Mouse (Mus musculus): ENCODE data around the gene Cd9. TPM values are rescaled to one million over a fixed set of nuclear protein-coding genes. Genes with fewer than 3 reads are reported as not detected.

Gene Cd9
- polyA plus RNA-seq, 1 experiment from 2014 or later = 70.2 TPM

DNA sequence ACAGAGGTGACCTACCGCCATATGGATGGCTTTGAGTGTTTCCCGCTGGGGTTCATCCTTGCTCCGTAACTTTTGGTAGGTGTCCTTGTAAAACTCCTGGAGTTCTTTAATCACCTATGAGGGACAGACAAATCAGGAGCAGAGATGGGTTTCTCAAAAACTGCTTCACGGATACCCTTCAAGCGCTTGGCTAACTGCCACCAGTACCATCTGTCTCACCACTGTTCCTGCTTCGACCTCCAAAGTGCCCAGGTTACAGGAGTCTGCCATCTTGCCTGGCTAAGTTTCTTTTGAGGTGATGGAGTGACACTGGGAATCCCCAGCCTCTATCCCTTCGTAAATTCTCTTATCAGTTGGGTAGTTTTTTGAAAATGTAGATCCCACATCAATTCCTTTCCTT, 32.3 kb downstream of the Cd9 start:
- no peak overlapping the region for H3K4me3 ChIP-seq
- H3K9me3 ChIP-seq = no peaks in the 10 kb centered on the region
- no peak for DNase-seq (ENCODE audit: low spot score)
- no peak overlapping the region for H3K27ac ChIP-seq
- H3K27me3 ChIP-seq (ENCODE audit: insufficient read depth, poor library complexity, severe bottlenecking) = no peaks in the 10 kb centered on the region
- H3K4me1 ChIP-seq = peaks cover 3% of the 10 kb centered on the region
- peaks cover 25% of the 10 kb centered on the region; the same call in 1 of the 2 replicates for H3K36me3 ChIP-seq
- 94% methylated on average over 7 of the region's 7 CpGs for WGBS

DNA sequence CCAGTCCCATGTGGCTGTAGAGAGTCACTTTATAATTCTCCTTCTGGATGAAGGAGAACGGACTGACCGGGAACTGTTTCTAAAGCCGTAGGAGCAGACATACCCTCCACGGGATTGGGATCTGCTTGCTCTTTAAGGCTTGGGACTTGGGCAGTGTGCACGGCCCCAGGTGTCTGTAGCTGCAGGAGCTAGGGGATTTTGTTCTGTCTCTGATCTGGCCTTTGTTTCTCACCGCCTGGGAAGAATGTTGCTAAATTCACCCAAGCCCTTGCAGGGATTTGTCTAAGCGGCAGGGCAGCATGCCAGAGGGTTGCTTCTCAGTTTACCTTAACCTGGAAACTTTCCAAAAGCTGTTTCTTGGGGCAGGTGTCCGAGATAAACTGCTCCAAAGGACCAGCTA, 32.8 kb downstream of the Cd9 start:
- Histone ChIP-seq H3K36me3 (peaks cover 25% of the 10 kb centered on the region; the same call in 1 of the 2 replicates), H3K27ac (no peak overlapping the region), H3K4me1 (no peaks in the 10 kb centered on the region), H3K27me3 (ENCODE audit: insufficient read depth, poor library complexity, severe bottlenecking) (no peaks in the 10 kb centered on the region), H3K9me3 (no peaks in the 10 kb centered on the region), H3K4me3 (no peak overlapping the region)
- WGBS = 79% methylated on average over 8 of the region's 8 CpGs
- DNase-seq (ENCODE audit: low spot score) = no peak

DNA sequence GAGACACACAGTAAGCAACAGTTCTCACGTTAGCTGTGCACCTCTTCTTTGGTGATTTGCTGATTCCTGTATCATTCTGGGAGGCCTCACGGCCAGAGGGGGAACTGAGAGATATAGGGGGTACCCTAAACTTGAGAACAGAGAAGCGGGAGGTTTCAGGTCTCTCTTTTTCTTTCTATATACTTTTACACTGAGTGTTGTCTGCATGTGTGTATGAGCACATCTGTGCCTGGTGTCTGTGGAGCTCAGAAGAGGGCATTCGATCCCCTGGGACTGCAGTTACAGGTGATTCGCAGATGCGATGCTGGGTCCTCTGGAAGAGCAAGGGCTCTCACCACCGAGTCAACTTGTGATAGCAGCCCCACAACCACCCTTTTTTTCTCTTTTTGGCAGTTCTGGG, 33.3 kb downstream of the Cd9 start:
- no peak overlapping the region for H3K27ac ChIP-seq
- no peaks in the 10 kb centered on the region for H3K27me3 ChIP-seq (ENCODE audit: insufficient read depth, poor library complexity, severe bottlenecking)
- peaks cover 25% of the 10 kb centered on the region; the same call in 1 of the 2 replicates for H3K36me3 ChIP-seq
- no peaks in the 10 kb centered on the region for H3K4me1 ChIP-seq
- no peaks in the 10 kb centered on the region for H3K9me3 ChIP-seq
- no peak overlapping the region for H3K4me3 ChIP-seq
- WGBS = 87% methylated on average over 7 of the region's 7 CpGs
- no peak for DNase-seq (ENCODE audit: low spot score)

DNA sequence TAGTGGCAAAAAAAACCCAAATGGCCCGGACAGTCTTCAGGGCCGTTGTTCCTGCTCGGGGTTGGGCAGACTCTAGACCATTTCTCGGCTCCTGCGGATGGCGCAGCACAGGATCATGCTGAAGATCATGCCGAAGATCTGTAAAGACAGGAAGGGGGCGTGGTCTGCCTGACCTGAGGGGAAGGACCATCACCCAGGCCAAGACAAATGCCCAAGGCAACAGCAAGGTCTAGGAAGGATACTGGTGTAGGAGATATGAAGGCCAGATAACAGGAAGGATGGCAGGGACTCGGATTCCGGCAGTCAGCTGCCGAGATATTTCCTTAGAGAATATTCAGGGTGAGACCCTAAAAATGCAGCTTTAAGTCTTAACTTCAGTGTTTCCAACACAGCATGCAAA, 34.0 kb downstream of the Cd9 start:
- 79% methylated on average over 11 of the region's 11 CpGs for WGBS
- H3K27ac ChIP-seq = no peak overlapping the region
- no peak for DNase-seq (ENCODE audit: low spot score)
- no peaks in the 10 kb centered on the region for H3K9me3 ChIP-seq
- no peak overlapping the region for H3K4me3 ChIP-seq
- H3K27me3 ChIP-seq (ENCODE audit: insufficient read depth, poor library complexity, severe bottlenecking) = no peaks in the 10 kb centered on the region
- peaks cover 6% of the 10 kb centered on the region; the same call in 1 of the 2 replicates for H3K4me1 ChIP-seq
- peaks cover 25% of the 10 kb centered on the region; the same call in 1 of the 2 replicates for H3K36me3 ChIP-seq

DNA sequence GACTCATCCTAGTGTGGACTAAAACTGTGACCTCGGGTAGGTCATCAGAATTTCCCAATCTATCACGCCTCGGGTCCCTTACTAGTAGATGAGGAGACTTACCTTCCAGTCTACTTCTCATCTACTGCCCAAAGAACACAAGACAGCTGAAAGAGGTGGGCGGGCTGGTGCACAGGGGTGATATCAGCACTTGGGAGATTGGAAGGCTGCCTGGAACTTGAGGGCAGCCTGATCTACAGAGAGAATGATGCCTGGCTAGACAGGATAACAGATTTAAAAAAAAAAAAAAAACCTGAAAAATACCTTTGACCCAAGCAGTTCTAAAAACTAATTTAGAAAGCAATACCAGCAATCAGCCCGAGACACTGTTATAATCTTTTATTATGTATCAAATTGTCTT, 34.7 kb downstream of the Cd9 start:
- H3K27me3 ChIP-seq (ENCODE audit: insufficient read depth, poor library complexity, severe bottlenecking) = no peaks in the 10 kb centered on the region
- WGBS = 79% methylated on average over 5 of the region's 5 CpGs
- H3K36me3 ChIP-seq = peaks cover 25% of the 10 kb centered on the region; the same call in 1 of the 2 replicates
- DNase-seq (ENCODE audit: low spot score) = no peak
- H3K27ac ChIP-seq = no peak overlapping the region
- H3K9me3 ChIP-seq = no peaks in the 10 kb centered on the region
- no peak overlapping the region for H3K4me3 ChIP-seq
- peaks cover 6% of the 10 kb centered on the region; the same call in 1 of the 2 replicates for H3K4me1 ChIP-seq

DNA sequence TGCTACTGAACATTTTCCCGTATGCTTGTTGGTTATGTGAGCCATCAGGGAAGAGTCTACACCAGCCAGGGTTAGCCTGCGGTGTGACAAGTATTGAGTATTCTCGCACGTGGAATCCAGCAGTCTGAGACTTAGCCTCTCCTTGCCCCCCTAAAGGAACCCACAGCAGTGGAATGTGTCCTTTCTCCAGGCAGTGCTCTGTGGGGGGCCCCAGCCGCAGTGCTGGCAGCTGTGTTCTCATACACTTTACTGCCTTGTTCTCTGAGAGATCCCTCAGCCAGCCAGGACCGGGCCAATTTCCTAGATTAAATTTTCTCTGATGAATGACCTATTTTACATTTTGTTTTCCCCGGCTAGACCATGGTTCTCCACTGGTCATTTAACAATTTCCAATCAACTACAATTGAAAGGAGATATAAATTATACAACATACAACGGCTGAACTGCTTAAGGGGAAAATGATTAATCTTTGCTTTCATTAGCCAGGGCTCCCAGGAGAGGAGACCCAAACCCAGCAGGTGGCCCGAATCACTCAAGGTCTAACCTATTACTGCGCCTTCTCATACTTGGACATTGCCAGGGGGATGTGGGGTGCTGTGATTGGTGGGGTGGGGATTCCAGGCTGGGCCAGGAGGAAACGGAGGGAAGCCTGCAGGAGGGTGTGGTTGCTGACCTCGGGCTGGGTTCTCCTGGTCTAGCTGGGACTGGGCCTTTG, 38.6 kb downstream of the Cd9 start:
- Histone ChIP-seq H3K27me3 (ENCODE audit: insufficient read depth, poor library complexity, severe bottlenecking) (no peaks in the 10 kb centered on the region), H3K4me1 (peaks cover 6% of the 10 kb centered on the region; the same call in 1 of the 2 replicates), H3K27ac (no peak overlapping the region), H3K9me3 (no peaks in the 10 kb centered on the region), H3K36me3 (peaks cover 8% of the 10 kb centered on the region; the same call in 1 of the 2 replicates), H3K4me3 (no peak overlapping the region)
- 62% methylated on average over 12 of the region's 12 CpGs for WGBS
- DNase-seq (ENCODE audit: low spot score) = no peak

DNA sequence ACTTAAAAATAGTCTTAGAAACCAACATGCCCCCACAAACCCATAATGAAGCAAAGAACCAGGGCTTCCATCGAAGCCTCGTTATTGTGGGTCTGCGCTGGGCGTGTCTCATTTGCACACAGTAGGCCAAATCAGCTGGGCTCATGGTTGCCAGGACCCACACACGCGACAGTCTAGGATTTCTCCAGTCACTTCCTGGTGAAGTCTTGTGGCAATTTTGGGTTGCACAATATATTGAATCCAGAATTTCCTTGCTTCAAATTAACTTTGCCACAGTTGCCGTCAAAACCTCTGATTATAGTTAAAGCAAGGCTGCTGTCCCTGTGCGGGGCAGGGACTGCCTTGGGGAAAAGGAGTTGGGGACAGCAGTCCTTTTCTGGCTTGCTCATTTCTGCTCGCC, 39.9 kb downstream of the Cd9 start:
- no peaks in the 10 kb centered on the region for H3K27me3 ChIP-seq (ENCODE audit: insufficient read depth, poor library complexity, severe bottlenecking)
- H3K4me3 ChIP-seq = no peak overlapping the region
- no peaks in the 10 kb centered on the region for H3K9me3 ChIP-seq
- WGBS = 87% methylated on average over 9 of the region's 9 CpGs
- no peak overlapping the region for H3K27ac ChIP-seq
- peaks cover 6% of the 10 kb centered on the region; the same call in 1 of the 2 replicates for H3K4me1 ChIP-seq
- H3K36me3 ChIP-seq = peaks cover 4% of the 10 kb centered on the region; the same call in 1 of the 2 replicates
- DNase-seq (ENCODE audit: low spot score) = no peak

DNA sequence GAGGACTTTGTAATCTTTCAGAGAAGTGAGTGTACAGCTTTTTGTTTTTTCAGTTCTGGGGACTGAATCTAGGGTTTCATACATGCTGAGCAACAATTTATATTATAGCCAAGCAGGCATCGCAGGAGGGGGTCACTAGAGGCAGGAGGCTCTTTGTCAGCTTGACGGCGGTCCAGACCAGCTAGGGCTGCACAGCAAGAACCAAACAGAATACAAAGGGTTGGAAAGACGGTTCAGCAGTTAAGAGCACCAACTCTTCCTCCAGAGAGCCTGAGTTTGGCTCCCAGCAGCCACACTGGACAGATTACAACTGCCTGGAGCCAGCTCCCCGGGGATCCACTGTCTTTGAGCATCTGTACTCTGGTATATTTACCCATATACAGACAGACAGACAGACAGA, 40.3 kb downstream of the Cd9 start:
- no peaks in the 10 kb centered on the region for H3K9me3 ChIP-seq
- 69% methylated on average over 5 of the region's 5 CpGs for WGBS
- H3K27me3 ChIP-seq (ENCODE audit: insufficient read depth, poor library complexity, severe bottlenecking) = no peaks in the 10 kb centered on the region
- DNase-seq (ENCODE audit: low spot score) = no peak
- 0 out of 2 replicates have a peak, but pooled peaks cover under 1% of the 10 kb centered on the region for H3K36me3 ChIP-seq
- no peak overlapping the region for H3K4me3 ChIP-seq
- H3K27ac ChIP-seq = no peak overlapping the region
- H3K4me1 ChIP-seq = peaks cover 6% of the 10 kb centered on the region; the same call in 1 of the 2 replicates

DNA sequence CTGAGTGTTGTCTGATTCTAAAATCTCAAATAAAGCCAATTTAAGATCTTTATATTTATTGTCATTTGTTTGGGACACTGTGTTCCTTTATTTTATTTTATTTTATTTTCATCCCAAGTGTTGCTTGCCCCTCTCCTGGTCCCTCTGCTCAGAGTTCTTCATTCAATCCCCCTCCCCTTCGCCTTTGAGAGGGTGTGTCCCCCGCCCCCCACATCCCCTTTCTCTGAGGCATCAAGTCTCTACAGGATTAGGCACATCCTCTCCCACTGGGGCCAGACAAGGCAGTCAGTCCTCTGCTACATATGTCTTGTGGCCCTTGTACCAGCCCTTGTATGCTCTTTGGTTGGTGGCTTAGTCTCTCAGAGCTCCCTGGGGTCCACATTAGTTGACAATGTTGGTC, 46.9 kb downstream of the Cd9 start:
- Histone ChIP-seq H3K9me3 (no peaks in the 10 kb centered on the region), H3K27ac (no peak overlapping the region), H3K36me3 (no peaks in the 10 kb centered on the region), H3K4me1 (peaks cover 5% of the 10 kb centered on the region; the same call in 1 of the 2 replicates), H3K27me3 (ENCODE audit: insufficient read depth, poor library complexity, severe bottlenecking) (no peaks in the 10 kb centered on the region), H3K4me3 (no peak overlapping the region)
- no peak for DNase-seq (ENCODE audit: low spot score)
- WGBS = 57% methylated on average over 2 of the region's 2 CpGs

DNA sequence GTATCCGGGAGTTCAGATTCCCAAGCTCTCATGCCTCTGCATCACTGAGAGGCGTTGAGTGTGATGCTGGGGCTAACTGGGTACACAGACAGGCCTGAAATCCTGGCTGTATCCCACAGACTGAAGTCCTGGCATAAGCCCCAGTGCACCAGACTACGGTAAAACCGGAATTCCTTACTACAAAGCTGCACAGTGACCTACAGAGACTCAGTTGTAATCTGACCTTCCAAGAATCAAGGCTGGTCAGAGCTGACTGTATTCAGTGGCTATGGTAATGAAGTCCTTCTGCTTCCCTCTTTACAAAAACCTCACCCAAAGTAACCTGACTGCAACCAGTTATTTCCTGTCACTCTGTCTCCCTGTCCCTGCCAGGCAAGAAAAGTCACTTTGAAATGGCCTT, 47.4 kb downstream of the Cd9 start:
- Histone ChIP-seq H3K4me3 (no peak overlapping the region), H3K9me3 (no peaks in the 10 kb centered on the region), H3K36me3 (no peaks in the 10 kb centered on the region), H3K27me3 (ENCODE audit: insufficient read depth, poor library complexity, severe bottlenecking) (no peaks in the 10 kb centered on the region), H3K4me1 (peaks cover 5% of the 10 kb centered on the region; the same call in 1 of the 2 replicates), H3K27ac (no peak overlapping the region)
- 44% methylated on average over 4 of the region's 4 CpGs for WGBS
- no peak for DNase-seq (ENCODE audit: low spot score)

DNA sequence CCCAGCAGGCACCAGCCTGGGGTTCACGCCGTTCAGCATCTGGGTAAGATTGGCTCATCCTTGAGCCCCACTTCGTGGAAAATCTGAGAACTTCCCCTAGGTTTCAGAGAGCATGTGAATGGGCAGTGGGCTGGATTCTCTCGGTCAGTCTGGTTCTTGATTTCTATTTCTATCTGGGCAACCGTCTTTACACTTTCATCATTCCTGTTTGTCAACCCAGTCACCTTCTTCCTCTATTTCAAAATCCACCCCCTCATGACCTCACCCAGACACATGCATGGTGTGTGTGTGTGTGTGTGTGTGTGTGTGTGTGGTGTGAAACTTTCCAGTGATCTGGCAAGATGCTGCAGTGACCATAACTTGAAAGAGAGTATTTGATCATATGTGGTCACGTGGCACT, 49.2 kb downstream of the Cd9 start:
- DNase-seq (ENCODE audit: low spot score) = no peak
- H3K4me1 ChIP-seq = peaks cover 5% of the 10 kb centered on the region; the same call in 1 of the 2 replicates
- 80% methylated on average over 6 of the region's 6 CpGs for WGBS
- H3K27me3 ChIP-seq (ENCODE audit: insufficient read depth, poor library complexity, severe bottlenecking) = no peaks in the 10 kb centered on the region
- no peak overlapping the region for H3K27ac ChIP-seq
- H3K36me3 ChIP-seq = no peaks in the 10 kb centered on the region
- no peaks in the 10 kb centered on the region for H3K9me3 ChIP-seq
- H3K4me3 ChIP-seq = no peak overlapping the region

DNA sequence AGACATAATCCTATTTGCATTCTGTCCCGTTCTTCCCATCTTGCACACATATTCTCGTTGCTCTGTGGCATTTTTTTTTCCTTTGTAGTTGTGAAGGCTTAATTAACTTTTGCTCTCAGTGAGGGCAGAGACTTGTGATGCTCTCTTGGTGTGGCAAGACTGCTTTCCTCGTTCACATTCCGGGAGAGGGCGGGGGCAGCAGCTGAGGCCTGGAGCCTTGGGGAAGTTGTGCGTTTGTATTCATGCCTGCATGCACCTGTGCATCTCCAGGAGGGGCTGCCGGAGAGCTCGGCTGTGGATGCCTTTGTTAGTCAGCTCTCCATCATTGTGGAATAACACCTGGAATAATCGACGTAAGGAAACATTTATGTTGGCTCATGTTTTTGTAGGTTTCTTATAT, 52.0 kb downstream of the Cd9 start:
- Histone ChIP-seq H3K36me3 (no peaks in the 10 kb centered on the region), H3K27me3 (ENCODE audit: insufficient read depth, poor library complexity, severe bottlenecking) (no peaks in the 10 kb centered on the region), H3K27ac (no peak overlapping the region), H3K4me3 (no peak overlapping the region), H3K9me3 (no peaks in the 10 kb centered on the region), H3K4me1 (peaks cover 7% of the 10 kb centered on the region; the same call in 1 of the 2 replicates)
- DNase-seq (ENCODE audit: low spot score) = no peak
- 70% methylated on average over 10 of the region's 10 CpGs for WGBS

DNA sequence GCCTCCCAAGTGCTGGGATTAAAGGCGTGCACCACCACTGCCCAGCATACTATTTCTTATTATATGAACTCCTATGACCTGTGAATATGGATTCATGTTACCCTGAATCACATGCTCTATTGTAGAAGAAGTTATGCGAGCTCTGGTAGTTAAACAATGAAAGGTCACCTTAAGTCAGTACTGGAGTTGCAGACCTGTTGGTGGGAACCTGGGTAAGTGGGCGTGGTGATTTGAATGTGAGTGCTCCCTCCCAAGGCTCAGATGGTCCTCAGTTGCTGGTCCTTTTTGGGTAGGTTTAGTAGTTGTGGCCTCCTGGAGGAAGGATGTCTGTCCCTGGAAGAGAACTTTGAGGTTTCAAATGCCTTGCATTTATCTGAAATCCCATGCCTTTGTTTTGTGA, 57.8 kb downstream of the Cd9 start:
- Histone ChIP-seq H3K4me3 (no peak overlapping the region), H3K27me3 (ENCODE audit: insufficient read depth, poor library complexity, severe bottlenecking) (no peaks in the 10 kb centered on the region), H3K36me3 (no peaks in the 10 kb centered on the region), H3K9me3 (no peaks in the 10 kb centered on the region), H3K27ac (no peak overlapping the region), H3K4me1 (peaks cover 20% of the 10 kb centered on the region)
- 90% methylated on average over 3 of the region's 3 CpGs for WGBS
- DNase-seq (ENCODE audit: low spot score) = no peak
